Mouse (Mus musculus) midbrain, embryonic 12.5 days (tissue): ENCODE data around the gene Heatr9. TPM values are rescaled to one million over a fixed set of nuclear protein-coding genes. Genes with fewer than 3 reads are reported as not detected.
"Not testable (repeated sequence)": the region's sequence is repeated elsewhere in the genome, so short reads cannot be mapped to it uniquely, and the experiment has no call there.

Experiments
- ATAC-seq: fragments of 200-750 bp; cut with Nextera tagmentation; 2 replicates; pipeline ENCODE4 v1.8.0; 2017; ENCODE audit warnings: low read depth, moderate TSS enrichment, moderate library complexity; ENCODE audit not compliant: low FRiP score
- H3K27ac ChIP-seq: fragments of 300-500 bp; sonication (generic); replicated peaks from 2 replicates; pipeline ENCODE4 v1.5.1; 2016; ENCODE audit warnings: mild to moderate bottlenecking
- H3K27me3 ChIP-seq: fragments of 300-500 bp; sonication (generic); 2 replicates; pipeline ENCODE4 v1.6.1; 2016; ENCODE audit warnings: mild to moderate bottlenecking
- H3K36me3 ChIP-seq: fragments of 300-500 bp; sonication (generic); 2 replicates; pipeline ENCODE4 v1.6.1; 2016
- H3K4me1 ChIP-seq: fragments of 300-500 bp; sonication (generic); 2 replicates; pipeline ENCODE4 v1.6.1; 2016
- H3K4me2 ChIP-seq: fragments of 300-500 bp; sonication (generic); replicated peaks from 2 replicates; pipeline ENCODE4 v1.6.1; 2016; ENCODE audit warnings: mild to moderate bottlenecking, moderate library complexity
- H3K4me3 ChIP-seq: fragments of 300-500 bp; sonication (generic); 2 replicates; pipeline ENCODE4 v1.5.1; 2016; ENCODE audit warnings: mild to moderate bottlenecking
- H3K9ac ChIP-seq: fragments of 300-500 bp; sonication (generic); replicated peaks from 2 replicates; pipeline ENCODE4 v1.6.1; 2016; ENCODE audit warnings: mild to moderate bottlenecking, moderate library complexity
- H3K9me3 ChIP-seq: fragments of 300-500 bp; sonication (generic); 2 replicates; pipeline ENCODE4 v1.6.1; 2016; ENCODE audit warnings: mild to moderate bottlenecking
- WGBS: fragments of 180-500 bp; shearing (Covaris S2); methylation state at CpG from one replicate; pipeline ENCODE4 v1.1.7; 2016; 5-methylcytosine and 5-hydroxymethylcytosine counted together
- polyA plus RNA-seq: library from polyadenylated mRNA; unstranded; fragments of >200 nt; fragmentation: Nextera tagmentation; extraction: Ambion mirVana; gene quantifications from 2 replicates; pipeline ENCODE4 v1.2.1, GENCODE M21; 2016

The Heatr9 gene
- polyA plus RNA-seq, 1 experiment from 2014 or later = not detected

DNA sequence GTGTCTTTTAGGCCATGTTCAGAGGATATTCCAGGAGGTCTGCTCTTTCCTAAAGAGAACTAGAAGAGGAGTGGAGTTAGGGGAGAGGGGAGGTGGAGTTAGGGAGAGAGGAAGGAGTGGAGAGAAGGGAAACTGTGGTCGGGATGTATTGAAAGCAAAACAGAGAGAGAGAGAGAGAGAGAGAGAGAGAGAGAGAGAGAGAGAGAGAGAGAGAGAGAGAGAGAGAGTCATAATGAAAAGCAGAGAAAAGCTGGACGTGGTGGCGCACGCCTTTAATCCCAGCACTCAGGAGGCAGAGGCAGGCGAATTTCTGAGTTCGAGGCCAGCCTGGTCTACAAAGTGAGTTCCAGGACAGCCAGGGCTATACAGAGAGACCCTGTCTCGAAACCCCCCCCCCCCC lies 29.1 kb upstream of the Heatr9 start:
- WGBS = 92% methylated on average over 6 of the region's 7 CpGs
- H3K4me2 ChIP-seq, H3K4me3 ChIP-seq, H3K27me3 ChIP-seq, H3K27ac ChIP-seq, ATAC-seq, H3K9me3 ChIP-seq, H3K4me1 ChIP-seq, H3K36me3 ChIP-seq, H3K9ac ChIP-seq: not testable (repeated sequence)

DNA sequence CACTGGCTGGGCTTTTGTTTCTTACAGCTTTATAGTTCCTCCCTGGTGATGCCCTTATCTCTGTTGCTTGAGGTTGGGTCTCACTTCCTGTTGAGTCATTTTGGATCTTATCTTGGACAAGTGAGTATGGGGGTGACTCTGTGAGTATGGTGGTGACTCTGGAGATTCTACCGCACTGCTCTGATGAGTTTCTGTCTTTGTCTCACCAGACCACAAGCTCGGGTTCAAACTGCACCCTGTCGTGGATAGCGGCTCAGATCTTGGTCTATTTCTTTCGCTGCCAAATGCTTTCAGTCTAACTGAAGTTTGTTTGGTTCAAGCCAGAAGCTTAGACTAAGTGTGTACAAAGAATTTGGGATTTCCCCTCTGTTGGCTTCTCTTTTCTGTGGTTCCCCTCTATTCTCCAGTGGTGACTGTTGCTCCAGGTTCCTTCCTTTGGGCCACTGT lies 28.2 kb upstream of the Heatr9 start:
- H3K4me1 ChIP-seq = no peaks in the 10 kb centered on the region
- H3K27me3 ChIP-seq = no peaks in the 10 kb centered on the region
- no peak overlapping the region for H3K27ac ChIP-seq
- no peaks in the 10 kb centered on the region for H3K36me3 ChIP-seq
- 95% methylated on average over 5 of the region's 5 CpGs for WGBS
- no peak overlapping the region for H3K9ac ChIP-seq
- H3K4me2 ChIP-seq = no peak overlapping the region
- no peaks in the 10 kb centered on the region for H3K9me3 ChIP-seq
- no peak for ATAC-seq
- no peak overlapping the region for H3K4me3 ChIP-seq

DNA sequence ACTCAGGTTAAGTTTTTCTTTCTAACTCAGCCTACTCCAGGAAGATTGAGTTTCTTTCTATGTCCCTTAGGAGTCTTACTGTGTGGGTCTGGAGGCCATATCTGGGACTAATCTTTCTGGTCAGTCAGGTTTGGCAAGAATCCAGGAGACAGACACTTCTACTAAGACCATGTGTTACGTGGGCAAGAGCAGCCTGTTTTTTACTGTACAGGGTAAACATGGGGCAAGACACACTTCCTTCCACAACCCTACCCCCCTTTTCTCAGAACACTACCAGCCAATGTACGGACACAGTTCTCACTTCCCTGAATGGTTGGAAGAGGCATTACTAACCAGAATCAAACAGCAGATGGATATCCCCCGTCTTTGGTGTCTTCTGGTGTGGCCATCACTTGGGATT lies 22.2 kb upstream of the Heatr9 start:
- ATAC-seq = no peak
- H3K27me3 ChIP-seq = no peaks in the 10 kb centered on the region
- H3K36me3 ChIP-seq = no peaks in the 10 kb centered on the region
- no peak overlapping the region for H3K4me3 ChIP-seq
- no peak overlapping the region for H3K4me2 ChIP-seq
- 79% methylated on average over 3 of the region's 3 CpGs for WGBS
- no peaks in the 10 kb centered on the region for H3K4me1 ChIP-seq
- H3K9me3 ChIP-seq = no peaks in the 10 kb centered on the region
- no peak overlapping the region for H3K27ac ChIP-seq
- H3K9ac ChIP-seq = no peak overlapping the region

DNA sequence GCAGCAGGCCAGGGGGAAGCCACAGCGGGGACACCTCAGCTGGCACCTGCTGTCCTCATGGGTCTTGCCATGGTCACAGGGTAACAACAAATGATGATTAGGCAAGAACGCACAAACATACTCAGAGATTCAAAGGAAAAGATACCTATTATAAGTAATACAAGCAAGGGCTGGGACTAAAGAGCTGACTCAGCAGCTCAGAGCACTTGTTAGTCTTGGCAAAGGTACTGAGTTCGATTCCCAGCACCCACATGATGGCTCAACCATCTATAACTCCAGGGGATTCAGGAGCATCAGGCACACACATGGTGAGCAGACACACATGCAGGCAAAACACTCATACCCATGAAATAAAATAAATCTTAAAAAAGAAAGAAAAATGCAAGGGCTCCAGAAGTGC lies 19.4 kb upstream of the Heatr9 start:
- H3K27me3 ChIP-seq = no peaks in the 10 kb centered on the region
- no peaks in the 10 kb centered on the region for H3K4me1 ChIP-seq
- no peak overlapping the region for H3K4me2 ChIP-seq
- no peaks in the 10 kb centered on the region for H3K36me3 ChIP-seq
- no peak for ATAC-seq
- no peaks in the 10 kb centered on the region for H3K9me3 ChIP-seq
- H3K27ac ChIP-seq = no peak overlapping the region
- 86% methylated on average over 3 of the region's 3 CpGs for WGBS
- H3K4me3 ChIP-seq = no peak overlapping the region
- H3K9ac ChIP-seq = no peak overlapping the region

DNA sequence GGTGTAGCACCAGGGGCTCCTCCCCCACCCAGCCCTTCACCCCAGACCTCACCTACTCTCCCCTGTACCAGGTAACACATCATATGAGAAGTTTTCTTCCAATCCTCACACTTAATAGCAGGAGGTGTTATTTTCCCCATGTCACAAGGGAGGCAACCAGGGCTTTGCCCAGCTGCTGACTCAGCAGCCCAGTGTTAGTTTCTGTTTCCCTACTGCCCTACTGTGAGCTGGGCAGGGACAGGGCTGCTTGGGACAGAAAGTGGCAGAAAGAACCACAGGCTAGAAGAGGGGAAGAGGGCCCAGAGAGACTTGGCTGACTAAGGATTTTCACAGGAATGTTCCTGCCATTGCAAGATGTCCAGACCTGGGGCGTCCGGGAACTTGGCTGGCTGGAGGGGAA lies 19.0 kb upstream of the Heatr9 start:
- Histone ChIP-seq H3K9me3 (no peaks in the 10 kb centered on the region), H3K27ac (no peak overlapping the region), H3K9ac (no peak overlapping the region), H3K4me3 (no peak overlapping the region), H3K27me3 (no peaks in the 10 kb centered on the region), H3K4me1 (no peaks in the 10 kb centered on the region), H3K4me2 (no peak overlapping the region), H3K36me3 (no peaks in the 10 kb centered on the region)
- WGBS = 84% methylated on average over 2 of the region's 2 CpGs
- no peak for ATAC-seq

DNA sequence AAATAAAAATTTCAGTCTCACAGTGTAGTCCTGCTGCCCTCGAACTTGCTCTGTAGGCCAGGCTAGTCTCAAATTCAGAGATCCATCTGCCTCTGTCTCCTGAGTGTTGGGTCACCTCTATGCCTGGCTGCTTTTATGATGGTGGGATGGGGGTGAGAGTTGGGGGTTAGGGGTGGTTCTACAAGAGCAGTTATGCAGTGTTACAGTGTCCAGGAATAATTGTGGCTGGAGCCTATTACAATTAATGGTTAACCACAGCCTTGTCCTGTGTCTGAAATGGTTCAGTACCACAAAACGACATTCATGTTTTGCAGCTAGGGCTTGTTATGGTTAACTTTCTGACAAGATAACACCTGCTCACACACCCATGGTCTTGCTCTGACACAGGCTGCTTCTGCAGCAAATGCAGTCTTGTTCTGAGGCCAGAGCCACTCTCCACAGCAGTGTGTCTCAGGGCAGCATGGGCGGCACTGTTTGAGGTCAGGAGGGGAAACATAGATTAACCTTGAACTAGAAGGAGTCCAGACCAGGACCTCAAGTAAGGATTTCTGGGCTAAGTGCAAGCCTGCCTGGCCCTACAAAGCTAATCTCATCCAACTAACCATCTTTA lies 16.8 kb upstream of the Heatr9 start:
- Histone ChIP-seq H3K4me2 (no peak overlapping the region), H3K9ac (no peak overlapping the region), H3K4me3 (no peak overlapping the region), H3K4me1 (0 out of 2 replicates have a peak, but pooled peaks cover 3% of the 10 kb centered on the region), H3K9me3 (no peaks in the 10 kb centered on the region), H3K36me3 (no peaks in the 10 kb centered on the region), H3K27ac (no peak overlapping the region), H3K27me3 (no peaks in the 10 kb centered on the region)
- no peak for ATAC-seq
- 82% methylated on average over 3 of the region's 3 CpGs for WGBS

DNA sequence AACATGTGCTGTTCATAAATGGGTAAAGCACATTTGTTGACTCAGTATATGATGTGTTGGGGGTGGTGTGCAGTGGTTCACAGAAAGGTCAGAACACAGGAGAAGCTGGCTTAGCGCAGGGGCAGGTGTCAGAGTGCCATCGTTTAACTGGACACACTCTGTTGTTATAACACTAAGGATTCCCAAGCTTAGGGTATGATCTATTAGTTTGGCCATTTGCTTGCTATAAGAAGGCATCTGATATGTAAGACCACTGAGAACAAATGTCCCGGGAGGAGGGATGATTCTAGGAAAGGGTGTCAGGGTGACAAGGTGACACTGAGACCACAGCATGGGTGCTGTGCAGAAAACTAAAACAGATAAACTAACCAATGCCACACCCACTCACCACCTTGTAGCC lies 14.9 kb upstream of the Heatr9 start:
- 0 out of 2 replicates have a peak, but pooled peaks cover 3% of the 10 kb centered on the region for H3K4me1 ChIP-seq
- no peak for ATAC-seq

DNA sequence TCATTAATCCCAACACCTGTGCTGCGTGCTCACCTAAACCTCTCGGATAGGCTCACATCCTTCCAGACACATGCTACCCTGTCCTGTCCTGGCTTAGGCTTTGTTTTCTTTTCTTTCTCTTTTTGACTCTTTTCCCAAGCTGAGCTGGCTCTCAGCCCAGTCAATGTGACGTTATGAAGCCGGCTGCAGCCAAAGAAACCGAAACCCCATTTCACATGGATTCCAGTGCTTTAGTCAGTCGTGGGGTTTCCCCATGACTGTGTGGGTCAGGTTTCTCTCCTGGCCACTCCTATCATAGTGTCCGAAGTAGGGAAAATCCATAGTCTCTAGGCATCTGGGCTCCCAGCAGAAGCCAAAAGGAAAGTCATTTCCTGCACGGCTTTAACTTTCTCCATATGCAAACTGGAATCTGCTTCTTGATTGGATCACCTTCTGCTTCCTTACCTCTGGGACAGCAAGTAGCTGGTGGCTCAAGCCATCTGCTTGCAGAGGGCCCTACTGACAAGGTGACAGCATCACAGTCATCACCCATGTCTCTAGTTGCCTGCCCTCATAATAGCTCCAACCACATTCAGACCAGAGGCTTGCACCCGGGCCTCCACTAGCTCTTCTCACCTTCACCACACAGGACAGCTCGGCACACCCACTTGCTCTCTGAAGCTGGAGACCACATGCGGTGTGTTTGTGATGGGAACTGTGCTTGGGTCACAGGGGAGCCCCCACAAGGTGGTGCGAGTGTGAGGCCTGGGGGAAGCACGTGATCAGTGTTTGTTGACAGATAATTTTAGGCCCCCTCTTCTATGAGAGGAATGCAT lies 12.8 kb upstream of the Heatr9 start:
- 65% methylated on average over 13 of the region's 13 CpGs for WGBS

More for the DNA sequence above, 14.9 kb upstream of the Heatr9 start:
- H3K9ac ChIP-seq = no peak overlapping the region
- H3K27ac ChIP-seq = no peak overlapping the region
- no peaks in the 10 kb centered on the region for H3K27me3 ChIP-seq
- no peaks in the 10 kb centered on the region for H3K9me3 ChIP-seq
- H3K4me2 ChIP-seq = no peak overlapping the region
- H3K36me3 ChIP-seq = no peaks in the 10 kb centered on the region
- WGBS = 88% methylated on average over 3 of the region's 3 CpGs
- no peak overlapping the region for H3K4me3 ChIP-seq

DNA sequence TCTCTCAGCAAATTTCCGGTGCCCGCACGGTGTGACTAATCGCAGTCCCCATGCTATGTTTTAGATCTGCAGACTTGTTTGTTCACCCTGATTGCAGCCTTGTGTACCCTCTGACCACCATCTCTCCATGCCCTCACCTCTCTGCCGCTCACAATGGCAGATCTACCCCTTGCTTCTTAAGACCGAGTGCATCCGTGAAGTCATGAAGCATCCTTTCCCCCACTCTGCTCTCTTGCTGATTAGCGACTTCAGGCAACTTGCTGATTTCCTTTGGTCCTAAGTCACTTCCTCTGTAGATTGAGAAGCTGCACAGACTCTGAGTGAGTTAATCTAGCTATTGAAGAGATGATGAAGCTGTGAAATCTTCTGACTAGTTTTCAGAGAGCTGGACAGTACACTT lies 12.2 kb upstream of the Heatr9 start:
- 90% methylated on average over 8 of the region's 8 CpGs for WGBS
- Histone ChIP-seq H3K9ac (no peak overlapping the region), H3K9me3 (no peaks in the 10 kb centered on the region), H3K4me3 (no peak overlapping the region), H3K27ac (no peak overlapping the region), H3K4me2 (no peak overlapping the region), H3K27me3 (no peaks in the 10 kb centered on the region), H3K4me1 (0 out of 2 replicates have a peak, but pooled peaks cover 3% of the 10 kb centered on the region), H3K36me3 (no peaks in the 10 kb centered on the region)
- no peak for ATAC-seq

More for the DNA sequence above, 12.8 kb upstream of the Heatr9 start:
- H3K9me3 ChIP-seq = no peaks in the 10 kb centered on the region
- H3K27me3 ChIP-seq = no peaks in the 10 kb centered on the region
- H3K9ac ChIP-seq = no peak overlapping the region
- H3K4me2 ChIP-seq = no peak overlapping the region
- no peak overlapping the region for H3K27ac ChIP-seq
- H3K4me3 ChIP-seq = no peak overlapping the region
- H3K36me3 ChIP-seq = no peaks in the 10 kb centered on the region
- 0 out of 2 replicates have a peak, but pooled peaks cover 3% of the 10 kb centered on the region for H3K4me1 ChIP-seq
- ATAC-seq = no peak

DNA sequence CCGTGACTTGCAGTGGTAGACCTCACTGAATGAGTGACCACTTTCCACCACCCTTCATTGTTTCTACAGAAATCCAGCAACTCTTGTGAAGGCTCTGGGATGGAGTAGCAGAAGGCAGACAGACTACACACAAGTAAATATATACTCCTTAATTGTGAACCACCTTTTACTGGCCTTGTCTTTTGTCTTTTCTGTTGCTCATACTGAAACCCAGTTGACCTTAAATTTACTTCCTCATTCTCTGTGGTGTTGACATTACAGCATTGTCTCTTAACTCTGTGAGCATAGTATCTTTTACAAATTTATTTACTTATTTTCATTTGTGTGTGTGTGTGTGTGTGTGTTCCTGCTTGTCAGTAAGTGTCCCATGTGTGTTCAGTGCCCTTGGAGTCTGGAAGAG lies 11.2 kb upstream of the Heatr9 start:
- no peak overlapping the region for H3K4me3 ChIP-seq
- no peaks in the 10 kb centered on the region for H3K36me3 ChIP-seq
- H3K27ac ChIP-seq = no peak overlapping the region
- H3K27me3 ChIP-seq = no peaks in the 10 kb centered on the region
- no peaks in the 10 kb centered on the region for H3K9me3 ChIP-seq
- ATAC-seq = no peak
- H3K4me1 ChIP-seq = 0 out of 2 replicates have a peak, but pooled peaks cover 3% of the 10 kb centered on the region
- H3K9ac ChIP-seq = no peak overlapping the region
- H3K4me2 ChIP-seq = no peak overlapping the region
- WGBS = 92% methylated on average over 1 of the region's 1 CpGs

DNA sequence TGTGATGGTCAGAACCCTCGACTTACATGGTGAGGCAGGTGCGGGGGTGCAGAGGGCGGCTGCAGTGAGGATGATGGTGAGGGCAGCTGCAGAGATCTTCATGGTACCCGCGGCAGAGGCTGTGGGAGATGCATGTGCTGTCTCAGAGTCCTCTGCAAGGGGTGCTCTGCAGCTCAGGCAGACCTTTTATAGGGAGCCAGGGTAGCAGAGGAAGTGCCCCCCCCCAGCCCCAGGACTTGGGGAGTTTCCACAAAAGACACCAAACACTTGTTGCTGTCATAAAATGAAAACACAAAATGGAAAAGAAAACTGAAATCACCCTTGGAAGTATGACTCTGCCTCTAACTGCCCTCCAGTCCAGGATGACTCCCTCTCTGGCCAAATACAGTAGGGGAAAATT lies 8.4 kb upstream of the Heatr9 start, which contains the start of gene Ccl5:
Gene Ccl5 (minus strand): TSS at position 159 of the 400 bp plus-strand sequence.
- H3K27me3 ChIP-seq = no peaks in the 10 kb centered on the region
- 83% methylated on average over 5 of the region's 5 CpGs for WGBS
- H3K9ac ChIP-seq = no peak within 1 kb of the TSS; the same call in 1 of the 2 replicates
- no peak within 1 kb of the TSS for H3K27ac ChIP-seq
- no peaks in the 10 kb centered on the region for H3K9me3 ChIP-seq
- ATAC-seq = no peak
- no peak within 1 kb of the TSS for H3K4me3 ChIP-seq
- no peak within 1 kb of the TSS for H3K4me2 ChIP-seq
- H3K4me1 ChIP-seq = 0 out of 2 replicates have a peak, but pooled peaks cover 3% of the 10 kb centered on the region
- no peaks in the 10 kb centered on the region for H3K36me3 ChIP-seq

DNA sequence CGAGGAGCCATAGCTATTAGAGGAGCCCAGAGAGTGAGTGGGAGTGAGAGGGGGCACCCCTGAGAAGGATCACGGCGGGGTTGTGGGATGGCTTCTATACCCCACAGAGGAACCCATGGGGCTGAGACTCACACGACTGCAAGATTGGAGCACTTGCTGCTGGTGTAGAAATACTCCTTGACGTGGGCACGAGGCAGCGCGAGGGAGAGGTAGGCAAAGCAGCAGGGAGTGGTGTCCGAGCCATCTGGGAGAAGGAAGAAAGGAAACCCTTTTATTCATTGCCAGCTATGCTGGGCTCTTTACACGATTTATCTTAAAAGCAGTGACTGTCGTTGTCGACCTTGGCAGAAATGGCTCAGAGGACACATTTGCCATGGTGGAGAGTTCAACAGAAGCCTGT lies 7.0 kb upstream of the Heatr9 start:
- WGBS = 81% methylated on average over 12 of the region's 12 CpGs
- ATAC-seq = no peak
- Histone ChIP-seq H3K9me3 (no peaks in the 10 kb centered on the region), H3K4me3 (no peak overlapping the region), H3K4me1 (no peaks in the 10 kb centered on the region), H3K27me3 (no peaks in the 10 kb centered on the region), H3K27ac (no peak overlapping the region), H3K9ac (no peak overlapping the region; the same call in 1 of the 2 replicates), H3K36me3 (no peaks in the 10 kb centered on the region), H3K4me2 (no peak overlapping the region)
